Mouse (Mus musculus) kidney, adult 9 months (tissue): Measurements from ENCODE around the gene Uba6.

Experiments used
- DNase-seq: peaks from one replicate; pipeline ENCODE4 v3.0.0; 2022

Gene Uba6

DNA sequence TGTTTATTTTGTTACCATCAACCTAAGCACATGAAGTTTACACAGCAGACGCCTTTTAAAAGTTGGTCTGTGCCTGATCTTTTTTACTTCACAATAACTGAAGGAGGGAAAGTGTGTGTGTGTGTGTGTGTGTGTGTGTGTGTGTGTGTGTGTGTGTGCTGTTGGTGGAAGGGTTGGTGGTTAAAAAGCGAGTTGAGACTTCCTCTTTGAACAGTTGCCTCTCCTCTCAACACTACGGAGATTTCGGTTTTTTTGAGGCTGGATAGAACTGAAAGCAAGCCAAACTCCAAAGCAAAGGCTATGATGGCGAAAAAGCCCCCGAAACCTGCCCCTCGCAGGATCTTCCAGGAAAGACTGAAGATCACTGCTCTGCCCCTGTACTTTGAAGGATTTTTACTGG, 101.1 kb downstream of the Uba6 start, which contains the start of gene Stap1:
Gene Stap1 (plus strand): TSS at position 209 of the 400 bp plus-strand sequence.
- no peak for DNase-seq

DNA sequence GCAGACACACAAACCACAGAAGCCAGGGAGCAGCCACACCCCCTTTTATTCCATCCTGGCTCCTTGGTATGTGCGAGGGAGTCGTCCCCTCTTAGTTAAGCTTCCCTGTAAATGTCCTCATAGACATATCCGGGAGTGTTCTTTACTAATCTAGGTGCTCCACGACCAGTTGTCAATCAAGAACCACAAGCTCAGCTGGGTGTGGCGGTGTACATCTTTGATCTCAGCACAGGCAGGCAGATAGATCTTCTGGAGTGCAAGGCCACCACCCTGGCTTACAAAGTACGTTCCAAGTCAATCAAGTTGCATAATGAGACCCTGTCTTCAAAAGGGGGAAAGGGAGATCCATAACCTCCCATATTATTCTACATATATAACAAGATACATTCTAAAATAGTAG, 103.5 kb downstream of the Uba6 start:
- no peak for DNase-seq

DNA sequence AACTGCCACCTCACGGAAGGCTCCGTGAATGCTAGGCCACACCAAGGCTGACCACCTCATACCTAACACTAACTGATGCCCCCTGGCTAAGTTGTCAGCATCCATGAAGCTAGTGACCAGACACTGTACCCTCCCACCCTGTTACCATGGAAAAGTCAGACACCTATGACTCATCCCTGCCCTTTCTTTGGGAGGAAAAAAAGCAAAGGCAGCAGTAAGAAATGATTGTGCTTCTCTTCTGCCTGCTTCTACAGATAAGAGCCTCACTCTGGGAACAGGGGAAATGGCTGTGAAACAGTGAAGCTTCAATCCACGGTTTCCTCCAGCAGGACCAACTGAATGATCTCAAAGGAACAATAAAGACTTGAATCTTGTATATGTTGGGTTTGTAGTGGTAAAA, 104.2 kb downstream of the Uba6 start:
- DNase-seq = no peak

DNA sequence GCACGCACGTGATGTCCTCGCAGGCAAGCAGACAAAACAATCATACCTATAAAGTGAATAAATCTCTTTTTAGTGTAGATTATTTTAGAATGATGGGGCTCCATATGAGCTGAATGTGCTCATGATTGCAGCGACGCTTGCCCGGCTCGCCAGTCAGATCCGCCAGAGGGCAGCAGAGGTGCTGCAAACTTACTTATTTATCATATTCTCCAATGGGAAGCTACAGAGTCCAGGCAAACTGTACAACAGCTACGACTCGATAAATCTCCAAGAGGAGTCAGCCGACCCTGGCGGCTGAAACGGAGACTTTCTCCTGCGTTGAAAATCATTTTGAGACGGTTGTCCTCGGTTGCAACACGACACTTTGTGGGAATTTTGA, 106.1 kb downstream of the Uba6 start:
- DNase-seq = peak; percentile 93

DNA sequence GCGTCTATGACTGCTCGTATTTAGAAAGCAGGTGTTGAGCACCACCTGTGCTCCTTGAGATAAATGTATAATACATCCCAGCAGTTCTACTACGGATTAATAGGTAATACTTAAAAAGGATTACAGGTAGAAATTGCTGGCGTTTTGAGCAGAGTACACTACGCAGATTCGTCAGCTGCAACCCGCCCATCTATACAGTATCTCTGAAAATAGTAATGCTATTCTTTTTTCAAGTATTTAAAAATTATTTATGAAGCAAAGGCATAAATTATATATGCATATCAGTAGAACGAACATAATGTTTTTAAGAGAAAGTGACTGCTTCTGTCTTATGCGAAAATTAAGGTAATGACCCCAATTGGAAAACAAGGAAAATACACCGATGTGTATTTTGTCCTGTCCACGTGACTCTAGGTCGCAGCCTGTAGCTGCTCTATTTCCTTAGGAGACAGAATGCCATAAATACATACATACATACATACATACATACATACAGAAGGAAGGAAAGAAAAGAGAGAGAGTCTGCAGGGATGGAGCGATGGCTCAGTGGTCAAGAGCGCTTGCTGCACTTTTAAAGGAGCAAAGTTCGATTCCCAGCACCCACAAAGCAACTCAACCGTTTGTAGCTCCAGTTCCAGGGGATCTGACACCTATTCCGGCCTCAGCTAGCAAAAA, 106.6 kb downstream of the Uba6 start:
- DNase-seq = no peak

DNA sequence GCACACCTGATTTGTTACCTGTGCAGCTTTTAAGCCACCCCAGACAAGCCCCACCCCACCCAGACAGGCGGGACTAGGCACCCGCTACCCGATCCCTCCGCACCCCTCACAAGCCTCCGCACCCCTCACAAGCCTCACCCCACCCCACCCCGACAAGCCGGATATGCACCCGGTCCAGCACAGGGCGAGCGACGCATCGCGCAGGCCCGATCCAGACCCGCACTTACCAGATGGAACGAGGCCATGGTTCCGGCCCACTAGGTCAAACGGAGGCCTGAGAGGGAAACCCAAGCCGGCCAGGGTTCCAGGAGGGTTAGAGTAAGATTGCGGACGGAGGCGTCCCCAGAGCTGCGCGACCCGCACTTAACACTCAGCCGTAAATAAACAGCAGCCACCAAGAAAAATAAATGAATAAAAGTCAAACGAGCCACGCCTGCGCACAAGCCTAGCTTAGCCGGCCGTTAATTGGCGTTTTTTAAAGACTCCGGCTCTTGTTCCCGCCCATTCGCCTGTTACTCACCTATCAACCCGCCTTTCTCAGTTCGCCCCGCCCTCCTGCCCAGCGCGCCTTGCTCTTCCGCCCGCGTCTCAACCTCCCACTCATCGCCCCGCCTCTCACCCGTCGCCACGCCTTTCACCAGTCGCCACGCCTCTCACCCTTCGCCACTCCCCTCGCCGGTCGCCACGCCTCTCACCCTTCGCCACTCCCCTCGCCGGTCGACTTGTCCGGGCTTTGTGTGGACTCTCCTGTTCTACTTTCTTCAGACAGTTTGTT, 107.3 kb downstream of the Uba6 start, which contains the start of gene Cenpc1:
Gene Cenpc1 (minus strand): TSS at position 483 of the 775 bp plus-strand sequence.
- DNase-seq = peak; percentile 98

DNA sequence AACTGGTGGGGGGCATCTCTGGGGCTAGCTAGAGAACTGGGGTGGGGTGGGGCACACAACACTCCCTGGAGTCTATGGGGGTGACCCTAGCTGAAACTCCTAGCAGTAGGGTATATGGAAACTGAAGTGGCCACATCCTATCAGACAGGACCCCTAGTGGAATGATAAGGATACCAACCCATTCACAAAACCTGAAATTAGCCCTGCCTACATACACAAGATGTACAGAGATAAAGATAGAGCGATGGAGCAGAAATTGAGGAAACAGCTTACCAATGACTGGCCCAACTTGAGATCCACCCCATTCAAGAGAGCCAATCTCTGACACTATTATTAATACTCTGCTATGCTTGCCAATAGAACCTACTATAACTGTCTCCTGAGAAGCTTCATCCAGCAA, 109.1 kb downstream of the Uba6 start:
- DNase-seq = no peak
